Mouse (Mus musculus) c-Kit-positive CD71-positive TER-119-positive erythroid progenitor cells, embryonic 14.5 days (primary cell): Measurements from ENCODE around the gene Hyal3.

Experiments used
- DNase-seq: peaks from one replicate; pipeline ENCODE4 v3.0.0-alpha.2; 2013; ENCODE audit warnings: low spot score

The Hyal3 gene

DNA sequence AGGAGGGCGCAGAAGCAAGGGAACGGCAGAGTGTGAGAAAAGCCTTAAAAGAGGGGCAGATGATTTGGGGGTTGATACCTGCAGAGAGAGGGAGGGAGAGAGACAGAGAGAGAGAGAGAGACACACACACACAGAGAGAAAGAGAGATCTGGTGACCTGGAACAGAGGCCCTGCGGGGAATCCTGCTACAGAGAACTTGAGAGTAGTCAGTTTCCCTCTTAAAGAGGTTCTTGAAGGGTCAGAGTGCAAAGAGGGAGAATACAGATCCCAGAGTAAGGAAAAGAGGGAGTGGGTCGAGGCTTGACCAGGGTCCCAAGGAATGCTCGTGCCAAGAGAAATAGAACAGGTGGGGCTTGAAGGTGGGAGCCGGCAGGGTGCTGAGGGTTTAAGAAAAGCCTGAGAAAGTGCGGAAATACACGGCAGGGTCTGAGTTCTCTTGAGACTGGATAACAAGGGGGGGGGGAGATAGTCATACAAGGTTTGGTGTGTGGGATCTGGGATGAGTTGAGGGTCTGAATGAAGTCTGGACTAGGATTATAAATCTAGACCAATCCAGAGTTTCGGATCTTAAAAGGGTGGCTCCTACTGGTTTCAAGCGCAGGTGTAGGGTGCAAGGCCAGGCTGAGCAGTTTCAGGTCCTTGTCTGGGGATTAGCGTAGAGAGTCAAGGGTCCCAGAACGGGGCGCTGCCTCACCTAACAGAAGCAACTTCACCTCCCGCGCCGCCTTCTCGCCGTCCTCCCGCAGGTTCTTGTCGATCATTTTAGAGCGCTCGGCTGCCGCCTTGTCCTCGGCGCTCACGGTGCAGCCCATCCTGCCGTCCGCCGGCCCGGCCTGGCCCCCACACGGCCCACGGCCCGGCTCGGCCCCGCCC is 54.0 kb downstream of the Hyal3 start:
- DNase-seq, result peak; percentile 37

DNA sequence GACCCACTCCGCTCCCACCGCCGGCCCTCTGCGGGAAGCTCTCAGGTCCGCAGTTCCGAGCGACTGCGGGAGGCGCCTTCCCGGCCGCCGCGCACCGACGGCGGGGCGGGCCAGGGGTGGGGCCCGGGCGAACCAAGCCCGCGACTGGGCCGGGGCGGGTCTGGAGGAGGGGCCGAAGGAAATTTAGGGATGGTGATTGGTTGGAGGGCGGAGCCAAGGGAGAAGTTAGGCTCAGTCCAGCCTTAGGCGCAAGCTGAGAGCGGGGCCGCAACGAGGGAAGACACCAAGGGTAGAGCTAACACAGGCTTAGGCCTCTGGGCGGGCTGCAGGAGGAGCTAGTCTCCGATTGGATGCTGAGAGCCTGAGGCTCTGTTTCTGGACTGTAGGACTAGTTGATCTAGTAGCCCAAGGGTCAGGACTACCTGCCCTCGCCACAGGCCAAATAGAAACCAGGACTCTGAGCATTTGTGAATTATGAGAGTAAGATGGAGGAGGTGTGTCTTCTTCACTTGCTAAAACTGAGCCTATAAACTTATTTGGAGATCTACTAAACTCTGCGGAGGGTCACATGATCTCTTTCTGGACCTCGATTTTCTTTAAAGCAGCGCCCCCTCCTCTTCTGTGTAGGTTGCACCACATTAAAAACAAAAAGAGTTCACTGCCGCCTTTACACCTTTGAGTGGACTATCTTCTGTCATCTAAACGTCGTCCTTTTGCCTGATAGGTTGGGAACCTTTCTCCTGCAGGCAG is 54.8 kb downstream of the Hyal3 start, which contains the start of gene Gnai2:
Gene Gnai2 (minus strand): TSS at position 89 of the 750 bp plus-strand sequence.
- DNase-seq, result peak; percentile 97
